Mouse (Mus musculus) intestine, embryonic 14.5 days (tissue): ENCODE measurements around the gene Alg5. TPM values are rescaled to one million over a fixed set of nuclear protein-coding genes. Genes with fewer than 3 reads are reported as not detected.

Experiments used
- ATAC-seq: fragments of 200-750 bp; cut with Nextera tagmentation; replicated peaks from 2 replicates; pipeline ENCODE4 v1.8.0; 2017; ENCODE audit warnings: low read depth, moderate number of reproducible peaks, moderate TSS enrichment, moderate library complexity; ENCODE audit not compliant: low FRiP score, low TSS enrichment
- DNase-seq: peaks from one replicate; pipeline ENCODE4 v3.0.0-alpha.2; 2018; ENCODE audit warnings: low spot score
- H3K27ac ChIP-seq: fragments of 300-500 bp; sonication (generic); 2 replicates; pipeline ENCODE4 v1.5.1; 2014; ENCODE audit warnings: low read depth, mild to moderate bottlenecking, control low read depth
- H3K27me3 ChIP-seq: fragments of 300-500 bp; sonication (generic); replicated peaks from 2 replicates; pipeline ENCODE4 v1.6.1; 2014; ENCODE audit warnings: low read length, control low read depth; ENCODE audit not compliant: control insufficient read depth, insufficient read depth
- H3K36me3 ChIP-seq: fragments of 300-500 bp; sonication (generic); 2 replicates; pipeline ENCODE4 v1.6.1; 2014; ENCODE audit warnings: low read length, control low read depth; ENCODE audit not compliant: control insufficient read depth, insufficient read depth
- H3K4me1 ChIP-seq: fragments of 300-500 bp; sonication (generic); replicated peaks from 2 replicates; pipeline ENCODE4 v1.6.1; 2014; ENCODE audit warnings: low read length, control low read depth, mixed read lengths; ENCODE audit not compliant: control insufficient read depth, insufficient read depth
- H3K4me2 ChIP-seq: fragments of 300-500 bp; sonication (generic); 2 replicates; pipeline ENCODE4 v1.6.1; 2014; ENCODE audit warnings: low read length
- H3K4me3 ChIP-seq: fragments of 300-500 bp; sonication (generic); 2 replicates; pipeline ENCODE4 v1.5.1; 2014; ENCODE audit warnings: low read depth, low read length, control low read depth, mixed read lengths
- H3K9ac ChIP-seq: fragments of 300-500 bp; sonication (generic); 2 replicates; pipeline ENCODE4 v1.6.1; 2014; ENCODE audit warnings: mild to moderate bottlenecking, low read length
- H3K9me3 ChIP-seq: fragments of 300-500 bp; sonication (generic); 2 replicates; pipeline ENCODE4 v1.6.1; 2016; ENCODE audit warnings: low read length, control low read depth; ENCODE audit not compliant: control insufficient read depth
- WGBS: fragments of 180-500 bp; shearing (Covaris S2); extraction: QIAGEN DNeasy Blood & Tissue Kit; methylation state at CpG from one replicate; pipeline ENCODE4 v1.1.7; 2014; 5-methylcytosine and 5-hydroxymethylcytosine counted together
- polyA plus RNA-seq: library from polyadenylated mRNA; unstranded; fragments of >200 nt; fragmentation: Nextera tagmentation; extraction: Ambion mirVana; gene quantifications from 2 replicates; pipeline ENCODE4 v1.2.1, GENCODE M21; 2014

The Alg5 gene
- polyA plus RNA-seq, 1 experiment from 2014 or later = 58.3 TPM

DNA sequence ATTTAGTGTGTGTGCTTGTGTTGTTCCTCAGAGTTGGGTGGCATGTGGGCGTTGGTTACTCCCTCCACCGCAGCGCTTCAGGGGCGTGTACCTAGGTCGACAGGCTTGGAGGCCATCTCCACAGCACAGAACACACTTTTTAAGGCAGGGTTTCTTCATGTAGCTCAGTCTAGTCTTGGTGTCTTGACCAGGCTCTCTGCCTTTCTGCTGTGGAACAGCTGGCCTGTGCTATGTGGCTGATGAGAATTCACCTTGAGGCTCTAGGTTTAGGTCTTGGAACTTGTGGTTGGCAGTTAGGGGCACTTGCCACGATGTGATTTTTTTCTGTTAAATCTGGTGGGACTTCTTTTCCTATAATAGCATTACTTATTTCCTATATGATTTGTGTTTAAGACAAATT is 21.1 kb upstream of the Alg5 start, which contains the start of gene Gm21958:
TSS of gene Gm21958 (minus strand) at position 101 of the 400 bp plus-strand sequence.
- 95% methylated on average over 6 of the region's 6 CpGs for WGBS
- Histone ChIP-seq H3K4me1 (no peaks in the 10 kb centered on the region), H3K27me3 (no peaks in the 10 kb centered on the region), H3K4me2 (no peak within 1 kb of the TSS), H3K9me3 (no peaks in the 10 kb centered on the region), H3K4me3 (no peak within 1 kb of the TSS), H3K36me3 (peaks cover 94% of the 10 kb centered on the region), H3K27ac (no peak within 1 kb of the TSS), H3K9ac (no peak within 1 kb of the TSS)
- no peak for DNase-seq
- no peak for ATAC-seq

DNA sequence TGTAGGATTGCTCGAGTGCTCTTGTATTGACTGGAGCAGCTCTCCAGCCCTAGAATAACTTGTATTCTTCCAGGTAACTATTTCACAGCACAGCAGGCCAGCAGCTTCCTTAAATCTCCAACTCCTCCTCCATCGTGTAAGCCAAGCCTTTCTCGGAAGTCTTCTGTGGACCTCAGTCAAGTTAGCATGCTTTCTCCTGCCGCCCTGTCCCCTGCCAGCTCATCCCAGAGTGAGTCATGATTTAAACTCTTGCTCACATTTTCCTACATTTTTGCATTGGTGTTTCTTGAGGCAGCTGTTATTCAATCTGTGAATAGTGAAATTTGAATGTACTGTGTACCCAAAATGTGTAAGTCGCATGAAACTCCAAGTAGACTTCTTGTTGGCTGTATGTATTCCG is 19.9 kb upstream of the Alg5 start:
- 92% methylated on average over 6 of the region's 6 CpGs for WGBS
- H3K36me3 ChIP-seq = peaks cover 86% of the 10 kb centered on the region
- H3K9me3 ChIP-seq = no peaks in the 10 kb centered on the region
- H3K27ac ChIP-seq = no peak overlapping the region
- no peak overlapping the region for H3K4me3 ChIP-seq
- DNase-seq = no peak
- H3K27me3 ChIP-seq = no peaks in the 10 kb centered on the region
- H3K4me2 ChIP-seq = no peak overlapping the region
- no peak for ATAC-seq
- no peaks in the 10 kb centered on the region for H3K4me1 ChIP-seq
- no peak overlapping the region for H3K9ac ChIP-seq

DNA sequence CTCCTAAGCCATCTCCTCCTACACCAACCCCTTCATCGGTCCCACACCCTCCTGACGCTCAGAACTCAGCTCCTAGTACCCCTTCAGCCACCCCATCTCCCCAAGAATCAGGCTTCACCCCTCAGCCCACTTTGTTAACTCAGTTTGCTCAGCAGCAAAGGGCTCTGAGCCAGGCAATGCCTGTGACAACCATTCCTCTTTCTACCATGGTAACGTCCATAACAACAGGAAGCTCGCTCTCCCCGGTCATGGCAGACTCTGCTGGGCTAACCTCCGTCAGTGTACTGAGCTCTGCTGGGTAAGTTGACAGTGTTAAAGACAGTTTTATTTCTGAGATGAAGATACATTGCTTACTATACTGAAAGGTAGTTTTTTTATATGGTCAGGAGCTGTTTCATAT is 18.0 kb upstream of the Alg5 start:
- 87% methylated on average over 6 of the region's 6 CpGs for WGBS

DNA sequence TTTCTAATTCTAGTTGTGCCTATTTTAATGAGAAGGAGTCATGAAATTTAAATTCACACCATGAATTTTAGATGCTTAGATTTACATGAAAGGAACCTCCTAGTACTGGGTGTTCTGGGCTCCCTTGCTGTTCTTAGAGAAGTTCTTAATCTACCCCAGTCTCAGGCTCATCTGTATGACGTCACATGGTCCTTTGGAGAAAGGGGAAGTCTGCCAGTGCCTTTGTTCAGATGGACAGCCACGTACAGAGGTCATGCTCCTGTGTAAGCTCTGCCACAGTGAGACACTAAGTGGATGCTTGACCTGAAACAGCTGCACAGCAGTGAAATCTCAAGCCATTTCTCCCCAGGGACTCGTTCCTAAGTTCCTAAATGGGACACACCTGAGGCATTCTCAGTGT is 16.4 kb upstream of the Alg5 start:
- H3K27ac ChIP-seq = no peak overlapping the region
- DNase-seq (no peak), ATAC-seq (no peak)
- no peaks in the 10 kb centered on the region for H3K27me3 ChIP-seq
- H3K9me3 ChIP-seq = no peaks in the 10 kb centered on the region
- H3K9ac ChIP-seq = no peak overlapping the region
- no peak overlapping the region for H3K4me3 ChIP-seq
- no peaks in the 10 kb centered on the region for H3K4me1 ChIP-seq
- H3K4me2 ChIP-seq = no peak overlapping the region
- peaks cover 89% of the 10 kb centered on the region for H3K36me3 ChIP-seq
- 71% methylated on average over 3 of the region's 3 CpGs for WGBS

More for the DNA sequence above, 18.0 kb upstream of the Alg5 start:
- peaks cover 85% of the 10 kb centered on the region for H3K36me3 ChIP-seq
- H3K9me3 ChIP-seq = no peaks in the 10 kb centered on the region
- no peaks in the 10 kb centered on the region for H3K27me3 ChIP-seq
- H3K4me2 ChIP-seq = no peak overlapping the region
- H3K4me3 ChIP-seq = no peak overlapping the region
- no peak for ATAC-seq
- H3K4me1 ChIP-seq = no peaks in the 10 kb centered on the region
- DNase-seq = no peak
- H3K9ac ChIP-seq = no peak overlapping the region
- no peak overlapping the region for H3K27ac ChIP-seq

DNA sequence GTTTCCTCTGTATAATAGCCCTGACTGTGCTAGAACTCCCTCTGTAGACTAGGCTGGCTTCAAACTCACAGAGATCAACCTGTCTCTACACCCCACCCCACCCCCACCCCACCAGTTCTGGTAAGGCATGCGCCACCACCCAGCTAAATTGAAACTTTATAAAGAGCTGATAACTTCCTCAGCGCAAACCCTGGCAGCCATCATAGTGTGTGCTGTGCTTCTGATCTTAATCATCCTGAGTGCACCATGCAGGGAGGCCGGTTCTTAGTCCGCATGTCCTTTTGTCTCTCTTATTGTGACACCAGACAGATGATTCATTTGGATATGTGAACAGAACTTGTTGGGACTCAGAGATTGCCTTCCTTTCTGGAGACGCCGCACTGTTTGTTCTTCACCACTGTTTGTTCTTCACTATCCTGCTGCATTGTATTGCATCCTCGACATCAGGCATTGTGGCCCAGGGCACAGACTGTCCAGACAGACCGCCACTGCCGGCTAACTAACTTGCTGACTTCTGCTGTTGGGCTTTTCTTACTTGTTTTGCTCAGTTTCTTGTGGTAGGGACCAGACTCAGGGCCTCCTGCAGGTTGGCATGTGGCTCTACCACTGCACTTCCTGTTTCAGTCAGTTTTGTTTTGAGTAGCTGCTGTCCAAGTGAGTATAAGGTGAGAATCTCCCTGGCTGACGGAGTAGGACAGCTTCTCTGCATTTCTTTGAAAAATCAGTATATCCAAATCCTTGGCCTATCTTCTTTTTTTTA is 11.4 kb upstream of the Alg5 start:
- DNase-seq = no peak
- no peak for ATAC-seq
- Histone ChIP-seq H3K4me1 (no peaks in the 10 kb centered on the region), H3K4me2 (no peak overlapping the region), H3K27me3 (no peaks in the 10 kb centered on the region), H3K27ac (no peak overlapping the region), H3K36me3 (peaks cover 82% of the 10 kb centered on the region), H3K9ac (no peak overlapping the region), H3K9me3 (no peaks in the 10 kb centered on the region), H3K4me3 (no peak overlapping the region)
- WGBS = 88% methylated on average over 10 of the region's 10 CpGs

GRCm38 (mm10) chr3:54725344-54725743 is 10.0 kb upstream of the Alg5 start:
- 75% methylated on average over 2 of the region's 2 CpGs for WGBS
- no peak for ATAC-seq
- Histone ChIP-seq H3K9ac (no peak overlapping the region), H3K27ac (no peak overlapping the region), H3K4me1 (no peaks in the 10 kb centered on the region), H3K36me3 (peaks cover 89% of the 10 kb centered on the region), H3K4me2 (no peak overlapping the region), H3K9me3 (no peaks in the 10 kb centered on the region), H3K27me3 (no peaks in the 10 kb centered on the region), H3K4me3 (no peak overlapping the region)
- no peak for DNase-seq

DNA sequence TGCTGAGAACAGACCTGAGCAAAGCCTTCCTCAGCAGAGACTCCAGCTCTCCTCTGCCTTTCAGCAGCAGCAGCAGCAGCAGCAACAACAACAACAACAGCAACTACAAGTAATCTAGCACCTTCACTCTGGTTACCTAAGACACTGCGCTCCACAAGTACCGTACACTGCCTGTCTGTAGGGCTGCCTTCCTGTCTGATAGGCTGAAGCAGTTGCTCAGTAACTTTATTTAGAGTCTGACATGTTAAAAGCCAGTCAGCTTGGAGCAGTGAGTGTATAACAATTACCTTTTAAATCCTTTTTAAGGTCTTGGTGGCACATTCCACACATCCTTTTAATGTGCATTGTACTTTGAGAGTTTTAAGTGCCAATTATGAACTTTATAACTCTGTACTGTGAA is 7.8 kb upstream of the Alg5 start:
- Histone ChIP-seq H3K4me1 (no peaks in the 10 kb centered on the region), H3K27ac (no peak overlapping the region), H3K36me3 (peaks cover 86% of the 10 kb centered on the region), H3K9me3 (no peaks in the 10 kb centered on the region), H3K9ac (no peak overlapping the region), H3K27me3 (no peaks in the 10 kb centered on the region), H3K4me3 (no peak overlapping the region), H3K4me2 (no peak overlapping the region)
- no peak for DNase-seq
- ATAC-seq = no peak
- WGBS = 86% methylated on average over 2 of the region's 2 CpGs

DNA sequence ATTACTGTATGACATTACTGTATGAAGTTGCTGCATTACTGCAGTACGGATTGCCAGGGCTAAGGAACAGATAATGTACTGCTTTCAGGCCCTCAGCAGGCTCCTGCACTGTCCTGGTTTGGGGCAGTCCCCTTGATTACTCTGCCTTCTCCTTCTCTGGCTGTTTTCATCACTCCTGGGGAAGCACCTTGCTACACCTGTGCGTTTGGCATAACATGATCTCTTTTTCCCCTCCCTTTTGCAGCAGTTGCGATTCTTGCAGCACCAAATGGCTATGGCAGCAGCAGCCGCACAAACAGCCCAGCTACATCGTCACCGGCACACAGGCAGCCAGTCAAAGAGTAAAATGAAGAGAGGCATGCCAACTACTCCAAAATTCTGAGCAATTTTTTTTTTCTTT is 7.2 kb upstream of the Alg5 start:
- Histone ChIP-seq H3K4me2 (no peak overlapping the region), H3K4me1 (no peaks in the 10 kb centered on the region), H3K27ac (no peak overlapping the region), H3K9ac (no peak overlapping the region), H3K36me3 (peaks cover 88% of the 10 kb centered on the region), H3K4me3 (no peak overlapping the region), H3K9me3 (no peaks in the 10 kb centered on the region), H3K27me3 (no peaks in the 10 kb centered on the region)
- ATAC-seq (no peak), DNase-seq (no peak)
- WGBS = 89% methylated on average over 6 of the region's 6 CpGs

DNA sequence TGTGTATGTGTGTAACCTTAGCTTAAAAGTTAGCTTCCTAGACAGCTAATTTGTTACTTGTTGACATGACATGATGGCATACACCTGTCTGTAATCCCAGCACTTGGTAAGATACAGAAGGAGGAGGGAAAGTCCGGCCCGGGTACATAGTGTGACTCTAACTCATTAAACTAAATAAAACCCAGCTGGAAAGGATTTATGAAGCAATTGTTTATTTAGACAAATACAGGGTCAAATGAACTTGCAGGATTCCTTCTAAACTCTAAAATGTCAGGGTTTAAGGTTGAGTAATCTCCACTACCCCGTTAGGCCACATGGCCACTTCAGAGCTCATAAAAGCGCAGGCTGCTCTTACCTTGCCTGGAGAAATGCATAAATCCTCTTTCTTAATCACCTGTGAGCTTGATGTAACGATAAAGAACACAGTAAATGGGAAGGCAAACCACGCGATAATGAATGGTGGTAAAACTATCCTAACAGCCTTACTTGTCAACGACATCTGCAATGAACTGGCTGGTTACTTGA is 3.7 kb upstream of the Alg5 start:
- Histone ChIP-seq H3K27ac (no peak overlapping the region), H3K4me1 (no peaks in the 10 kb centered on the region; the same call in 1 of the 2 replicates), H3K9ac (no peak overlapping the region), H3K4me2 (no peak overlapping the region), H3K9me3 (no peaks in the 10 kb centered on the region), H3K36me3 (peaks cover 64% of the 10 kb centered on the region), H3K4me3 (no peak overlapping the region), H3K27me3 (no peaks in the 10 kb centered on the region)
- ATAC-seq = no peak
- 65% methylated on average over 8 of the region's 8 CpGs for WGBS
- DNase-seq = no peak
